Mouse (Mus musculus) spleen, adult 18-20 months (tissue): ENCODE data around the gene Rnf144a.

ENCODE experiments used
- DNase-seq, 2 experiments: peaks; one replicate each; pipeline ENCODE4 v3.0.0; 2022; ENCODE audit warnings: mixed read lengths in 2 of 2

Rnf144a gene

GRCm38 (mm10) chr12:26408707-26409106 lies 6.3 kb downstream of the Rnf144a start:
- no peak for DNase-seq

GRCm38 (mm10) chr12:26404781-26405702 lies 10.0 kb downstream of the Rnf144a start:
- DNase-seq: no peak

GRCm38 (mm10) chr12:26403372-26404125 lies 11.5 kb downstream of the Rnf144a start:
- DNase-seq: no peak

- no peak for DNase-seq
Measured at GRCm38 (mm10) chr12:26401696-26402470, 13.2 kb downstream of the Rnf144a start.

GRCm38 (mm10) chr12:26401254-26401653 lies 13.8 kb downstream of the Rnf144a start:
- no peak for DNase-seq

GRCm38 (mm10) chr12:26400762-26401161 lies 14.3 kb downstream of the Rnf144a start:
- DNase-seq: no peak

- no peak for DNase-seq
Measured at GRCm38 (mm10) chr12:26399391-26399790, 15.7 kb downstream of the Rnf144a start.

- no peak for DNase-seq
Measured at GRCm38 (mm10) chr12:26398597-26398996, 16.5 kb downstream of the Rnf144a start.

GRCm38 (mm10) chr12:26394485-26395470 lies 20.3 kb downstream of the Rnf144a start:
- no peak for DNase-seq

GRCm38 (mm10) chr12:26393291-26393690 lies 21.8 kb downstream of the Rnf144a start:
- no peak for DNase-seq

- no peak for DNase-seq
Measured at GRCm38 (mm10) chr12:26391162-26391561, 23.9 kb downstream of the Rnf144a start.

GRCm38 (mm10) chr12:26387523-26387922 lies 27.5 kb downstream of the Rnf144a start:
- no peak for DNase-seq

- DNase-seq: no peak
Measured at GRCm38 (mm10) chr12:26386947-26387346, 28.1 kb downstream of the Rnf144a start.

- DNase-seq: no peak
Measured at GRCm38 (mm10) chr12:26386189-26386588, 28.9 kb downstream of the Rnf144a start.

- no peak for DNase-seq
Measured at GRCm38 (mm10) chr12:26385735-26386134, 29.3 kb downstream of the Rnf144a start.

GRCm38 (mm10) chr12:26381730-26382129 lies 33.3 kb downstream of the Rnf144a start:
- DNase-seq: no peak

GRCm38 (mm10) chr12:26379797-26380196 lies 35.3 kb downstream of the Rnf144a start:
- DNase-seq: no peak

- DNase-seq: no peak
Measured at GRCm38 (mm10) chr12:26377691-26378090, 37.4 kb downstream of the Rnf144a start.

- no peak for DNase-seq
Measured at GRCm38 (mm10) chr12:26376541-26377323, 38.3 kb downstream of the Rnf144a start.

- no peak for DNase-seq
Measured at GRCm38 (mm10) chr12:26373721-26374120, 41.3 kb downstream of the Rnf144a start.

- no peak for DNase-seq
Measured at GRCm38 (mm10) chr12:26370004-26370403, 45.0 kb downstream of the Rnf144a start.
